Mouse (Mus musculus) naive thymus-derived CD4-positive, alpha-beta T cell, adult 2 months (primary cell): ENCODE results near the gene Cep55.

ENCODE experiments used
- DNase-seq: peaks from one replicate; pipeline ENCODE4 v3.0.0-alpha.2; 2011; ENCODE audit warnings: low read depth

Cep55 gene

GRCm38 (mm10) chr19:38096858-38097758 is 42.3 kb downstream of the Cep55 start, which contains the start of gene Ffar4:
Ffar4 (plus strand) TSS chr19:38097071.
- DNase-seq, result no peak

GRCm38 (mm10) chr19:38107871-38108270 is 53.1 kb downstream of the Cep55 start:
- DNase-seq, result no peak

DNA sequence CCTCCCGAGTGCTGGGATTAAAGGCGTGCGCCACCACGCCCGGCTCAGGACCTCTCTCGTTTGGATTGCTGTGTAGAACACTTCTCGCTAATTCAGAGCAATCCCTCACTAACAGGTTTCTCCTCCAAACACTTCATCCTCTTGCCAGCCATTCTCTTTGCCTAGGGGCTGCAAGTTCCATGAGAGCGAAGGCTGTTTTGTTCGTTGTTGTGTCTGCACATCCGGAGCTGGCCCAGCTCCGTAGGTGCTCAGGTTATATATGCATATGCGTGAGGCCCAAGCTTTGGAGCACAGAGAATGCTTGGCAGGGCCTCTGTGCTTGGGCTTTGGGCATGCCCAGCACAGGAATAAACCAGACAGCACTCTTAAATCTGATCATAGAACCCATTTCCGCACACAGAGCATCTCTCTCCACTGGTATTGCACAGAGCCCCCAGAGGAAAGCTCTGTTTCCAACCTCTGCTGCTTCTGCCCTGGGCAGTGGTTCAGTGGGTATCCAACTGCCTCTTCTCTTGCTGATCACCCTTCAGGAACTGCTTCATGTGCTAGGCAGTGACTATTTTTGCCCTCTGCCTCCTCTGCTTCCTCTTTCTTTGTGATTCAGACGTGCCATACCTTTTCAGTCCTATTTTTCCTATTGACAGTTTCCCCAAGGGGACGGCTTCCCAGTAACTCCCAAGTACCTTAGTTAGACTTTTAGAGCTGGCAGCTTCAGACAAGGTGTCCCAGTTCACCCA is 54.9 kb downstream of the Cep55 start:
- DNase-seq, result no peak

GRCm38 (mm10) chr19:38111056-38111455 is 56.2 kb downstream of the Cep55 start:
- DNase-seq, result no peak

DNA sequence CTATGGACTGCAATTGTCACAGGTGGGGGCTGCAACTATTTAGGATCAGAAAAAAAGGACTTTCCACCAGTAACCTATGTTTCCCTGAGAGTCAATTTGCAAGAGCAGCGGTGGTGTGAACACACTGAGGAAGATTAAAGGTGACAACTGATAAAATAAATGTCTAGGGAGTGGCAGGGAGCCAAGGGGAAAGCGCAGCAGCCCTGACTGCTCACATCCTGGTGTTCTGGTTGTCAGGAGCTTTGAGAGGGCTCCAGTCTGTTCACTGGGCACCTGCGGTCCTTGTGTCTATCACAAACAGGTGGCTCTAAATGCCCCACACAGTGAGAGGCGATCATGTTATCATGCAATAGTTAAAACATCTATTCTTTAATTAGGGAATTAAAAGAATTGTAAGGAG is 57.8 kb downstream of the Cep55 start:
- DNase-seq, result no peak

DNA sequence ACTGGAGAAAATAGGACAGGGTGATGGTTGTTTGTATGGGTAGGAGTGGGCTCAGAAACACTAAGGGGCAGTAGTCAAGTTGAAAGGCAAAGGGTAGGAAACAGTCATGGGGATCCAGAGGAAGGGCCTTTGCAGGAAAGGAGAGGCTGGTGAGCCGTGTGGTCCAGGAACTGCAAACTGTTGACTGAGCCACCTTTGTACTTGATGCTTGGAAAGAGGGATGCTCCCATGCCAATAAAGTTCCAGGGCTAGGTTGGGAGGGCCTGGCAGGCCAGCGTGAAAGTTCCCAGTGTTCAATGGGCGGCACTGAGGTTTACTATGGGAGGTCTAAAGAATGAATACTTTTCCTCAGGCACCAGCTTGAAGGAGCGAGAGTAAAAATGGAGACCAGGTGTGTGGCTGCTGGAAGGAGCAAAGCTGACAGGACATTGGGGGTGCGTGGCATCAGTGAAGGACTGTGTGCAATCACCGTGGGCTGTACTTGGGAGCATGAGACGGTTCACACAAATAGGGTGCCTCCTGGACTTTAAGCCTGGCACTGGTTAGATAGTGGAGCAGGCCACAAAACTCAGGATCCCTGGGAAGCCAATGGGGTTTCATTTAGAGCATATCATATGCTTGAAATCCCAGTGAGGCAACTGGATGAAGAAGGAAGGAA is 60.2 kb downstream of the Cep55 start:
- DNase-seq, result no peak

DNA sequence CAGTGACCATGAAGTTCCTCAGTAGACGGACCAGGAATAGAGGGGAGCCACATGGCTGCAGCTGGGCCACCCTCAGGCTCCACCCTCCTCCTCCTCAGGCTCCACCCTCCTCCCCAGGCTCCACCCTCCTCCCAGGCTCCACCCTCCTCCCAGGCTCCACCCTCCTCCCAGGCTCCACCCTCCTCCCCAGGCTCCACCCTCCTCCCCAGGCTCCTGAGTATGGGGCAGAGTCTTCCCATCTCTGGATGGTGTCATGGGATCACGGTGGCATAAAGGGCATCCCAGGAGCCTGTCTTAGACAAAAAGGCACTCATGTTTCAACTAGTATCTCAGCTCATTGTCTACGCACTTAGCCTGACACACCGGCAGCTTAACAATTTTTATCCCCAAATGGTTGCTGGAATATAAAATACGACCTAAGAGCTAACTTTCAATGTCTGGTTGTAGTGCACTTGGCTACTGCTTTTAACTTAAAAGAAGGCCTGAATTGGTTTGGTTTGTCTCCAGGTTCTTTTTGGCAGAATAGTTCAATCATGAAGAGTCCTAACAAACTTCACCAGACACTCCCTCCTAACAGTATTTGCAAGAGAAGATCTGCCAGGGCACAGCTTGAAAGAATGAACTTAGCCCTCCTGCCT is 65.4 kb downstream of the Cep55 start:
- DNase-seq, result no peak

GRCm38 (mm10) chr19:38123921-38124320 is 69.1 kb downstream of the Cep55 start:
- no peak for DNase-seq
